Mouse (Mus musculus) hindbrain, postnatal 0 days (tissue): Measurements from ENCODE around the gene Sorcs3. TPM values are rescaled to one million over a fixed set of nuclear protein-coding genes. Genes with fewer than 3 reads are reported as not detected.
A peak's percentile ranks its signal among the peaks of the same experiment; 100 is the strongest.

Experiments used
- ATAC-seq: fragments of 200-750 bp; cut with Nextera tagmentation; 2 replicates; pipeline ENCODE4 v1.8.0; 2017; ENCODE audit warnings: mild to moderate bottlenecking, moderate TSS enrichment, moderate library complexity
- DNase-seq: peaks from one replicate; pipeline ENCODE4 v3.0.0-alpha.2; 2015; ENCODE audit warnings: low spot score
- H3K27ac ChIP-seq: fragments of 300-500 bp; sonication (generic); 2 replicates; pipeline ENCODE4 v1.5.1; 2014; ENCODE audit warnings: mild to moderate bottlenecking
- H3K27me3 ChIP-seq: fragments of 300-500 bp; sonication (generic); 2 replicates; pipeline ENCODE4 v1.6.1; 2014; ENCODE audit warnings: low read length, mixed read lengths; ENCODE audit not compliant: insufficient read depth
- H3K36me3 ChIP-seq: fragments of 300-500 bp; sonication (generic); 2 replicates; pipeline ENCODE4 v1.6.1; 2014; ENCODE audit warnings: low read length, mixed read lengths; ENCODE audit not compliant: insufficient read depth
- H3K4me1 ChIP-seq: fragments of 300-500 bp; sonication (generic); 2 replicates; pipeline ENCODE4 v1.6.1; 2014; ENCODE audit warnings: antibody characterized with exemption, low read length, mixed read lengths; ENCODE audit not compliant: insufficient read depth
- H3K4me2 ChIP-seq: fragments of 300-500 bp; sonication (generic); 2 replicates; pipeline ENCODE4 v1.6.1; 2014; ENCODE audit warnings: low read depth, mild to moderate bottlenecking, low read length, moderate library complexity, mixed read lengths
- H3K4me3 ChIP-seq: fragments of 300-500 bp; sonication (generic); 2 replicates; pipeline ENCODE4 v1.5.1; 2014; ENCODE audit warnings: low read length
- H3K9ac ChIP-seq: fragments of 300-500 bp; sonication (generic); replicated peaks from 2 replicates; pipeline ENCODE4 v1.6.1; 2014; ENCODE audit warnings: mild to moderate bottlenecking, low read length, moderate library complexity, mixed read lengths
- H3K9me3 ChIP-seq: fragments of 300-500 bp; sonication (generic); 2 replicates; pipeline ENCODE4 v1.6.1; 2016; ENCODE audit warnings: low read length, mixed read lengths
- CTCF ChIP-seq: IDR thresholded peaks from 2 replicates; pipeline ENCODE4 v1.5.1; 2016; ENCODE audit warnings: antibody characterized with exemption, control low read depth, low read depth
- WGBS: fragments of 180-500 bp; shearing (Covaris S2); extraction: QIAGEN DNeasy Blood & Tissue Kit; methylation state at CpG from one replicate; pipeline ENCODE4 v1.1.7; 2014; 5-methylcytosine and 5-hydroxymethylcytosine counted together
- polyA plus RNA-seq: library from polyadenylated mRNA; unstranded; fragments of >200 nt; fragmentation: Nextera tagmentation; extraction: Ambion mirVana; gene quantifications from 2 replicates; pipeline ENCODE4 v1.2.1, GENCODE M21; 2015
- total RNA-seq: library from RNA; depleted of rRNA; stranded (reverse); fragments of >200 nt; gene quantifications from 2 replicates; pipeline ENCODE4 v1.2.3, GENCODE M21; 2014

Sorcs3 gene
- total and polyA plus RNA-seq, 2 experiments from 2014 or later, result 11.5 to 19.7 TPM

DNA sequence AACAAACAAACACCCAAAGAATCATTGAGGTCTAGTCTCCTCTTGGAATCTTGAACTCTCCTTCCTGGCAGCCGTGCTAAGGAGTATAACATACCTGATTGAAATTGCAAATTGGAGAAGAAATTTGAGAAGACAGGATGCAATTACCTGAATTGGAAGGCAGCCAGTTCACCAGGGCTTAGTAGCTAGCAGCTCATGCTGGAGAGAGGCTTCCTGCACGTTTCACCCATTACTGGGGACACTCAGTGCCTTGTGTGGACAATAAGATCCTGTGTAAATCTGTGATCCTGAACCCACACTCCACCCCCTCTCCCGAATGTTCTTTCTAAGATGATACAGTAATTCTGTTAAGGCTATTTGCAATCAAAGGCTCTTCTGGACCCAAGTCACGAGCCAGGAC, 633.6 kb downstream of the Sorcs3 start:
- H3K4me2 ChIP-seq, result no peak overlapping the region
- no peaks in the 10 kb centered on the region for H3K4me1 ChIP-seq
- ATAC-seq, result no peak
- no peaks in the 10 kb centered on the region for H3K36me3 ChIP-seq
- no peak overlapping the region for H3K9ac ChIP-seq
- peak; percentile 32 for DNase-seq
- H3K27me3 ChIP-seq, result no peaks in the 10 kb centered on the region
- no peak overlapping the region for H3K4me3 ChIP-seq
- no peak for TF ChIP-seq CTCF
- 69% methylated on average over 4 of the region's 4 CpGs for WGBS
- H3K27ac ChIP-seq, result no peak overlapping the region
- H3K9me3 ChIP-seq, result no peaks in the 10 kb centered on the region

DNA sequence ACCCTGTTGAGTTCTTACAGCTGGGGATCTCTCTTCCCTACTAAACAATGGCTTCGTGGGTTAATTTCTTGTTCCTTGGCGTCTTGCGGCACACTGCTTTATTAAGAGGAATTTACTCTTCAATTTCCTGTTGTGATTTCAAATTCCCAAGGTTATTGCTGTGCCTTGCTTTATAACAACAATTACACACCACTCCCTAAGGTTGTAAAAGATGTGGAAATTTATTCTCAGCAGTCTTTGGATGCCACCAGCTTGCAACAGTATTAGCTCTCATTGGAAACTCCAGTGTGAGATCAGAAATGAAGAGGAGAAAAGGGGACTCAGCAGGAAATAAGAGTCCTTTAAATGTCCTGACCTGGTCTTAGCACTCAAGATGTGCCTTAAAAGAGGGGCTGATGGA, 641.9 kb downstream of the Sorcs3 start:
- H3K4me1 ChIP-seq, result no peaks in the 10 kb centered on the region
- no peaks in the 10 kb centered on the region for H3K36me3 ChIP-seq
- H3K27ac ChIP-seq, result no peak overlapping the region
- no peak overlapping the region for H3K4me3 ChIP-seq
- 77% methylated on average over 3 of the region's 3 CpGs for WGBS
- DNase-seq (no peak), ATAC-seq (no peak)
- no peaks in the 10 kb centered on the region for H3K27me3 ChIP-seq
- TF ChIP-seq CTCF, result no peak
- H3K9me3 ChIP-seq, result no peaks in the 10 kb centered on the region
- H3K4me2 ChIP-seq, result no peak overlapping the region
- no peak overlapping the region for H3K9ac ChIP-seq

DNA sequence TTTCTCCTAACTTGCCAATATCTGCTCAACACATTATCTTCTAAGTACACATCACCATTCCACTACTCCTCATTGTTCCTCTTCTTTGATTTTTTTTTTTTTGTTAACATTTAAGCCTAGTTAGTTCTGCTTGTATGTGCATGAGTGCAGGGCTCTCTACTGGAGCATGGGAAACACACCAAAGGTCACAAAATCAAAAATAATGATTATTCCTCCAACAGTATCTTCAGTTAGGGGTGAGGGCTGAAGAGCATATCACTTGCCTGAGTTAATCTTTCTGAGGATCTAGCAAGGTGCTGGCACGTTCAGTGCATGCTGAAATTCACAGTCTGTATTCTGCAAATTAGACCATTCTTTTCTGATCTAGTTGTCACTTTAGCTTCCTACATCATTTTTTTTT, 644.6 kb downstream of the Sorcs3 start:
- no peaks in the 10 kb centered on the region for H3K9me3 ChIP-seq
- WGBS, result 87% methylated on average over 1 of the region's 1 CpGs
- no peaks in the 10 kb centered on the region for H3K4me1 ChIP-seq
- no peak overlapping the region for H3K27ac ChIP-seq
- ATAC-seq (no peak), DNase-seq (no peak)
- no peak for TF ChIP-seq CTCF
- H3K27me3 ChIP-seq, result no peaks in the 10 kb centered on the region
- no peaks in the 10 kb centered on the region for H3K36me3 ChIP-seq
- H3K4me3 ChIP-seq, result no peak overlapping the region
- H3K4me2 ChIP-seq, result no peak overlapping the region
- no peak overlapping the region for H3K9ac ChIP-seq
